Mouse (Mus musculus) liver, embryonic 14.5 days (tissue): Measurements from ENCODE around the gene Prkcq. TPM values are rescaled to one million over a fixed set of nuclear protein-coding genes. Genes with fewer than 3 reads are reported as not detected.

ENCODE experiments used
- ATAC-seq: fragments of 200-750 bp; cut with Nextera tagmentation; 2 replicates; pipeline ENCODE4 v1.8.0; 2017; ENCODE audit warnings: moderate number of reproducible peaks, mild to moderate bottlenecking, moderate library complexity; ENCODE audit not compliant: insufficient read depth
- DNase-seq, 3 experiments: peaks; one replicate each; pipeline ENCODE4 v3.0.0-alpha.2; 2012 to 2013; ENCODE audit warnings: low read depth in 3 of 3, low spot score in 3 of 3
- H3K27ac ChIP-seq: fragments of 300-500 bp; sonication (generic); 2 replicates; pipeline ENCODE4 v1.5.1; 2014; ENCODE audit warnings: moderate library complexity, mild to moderate bottlenecking, control low read depth, inconsistent platforms
- H3K27me3 ChIP-seq: fragments of 300-500 bp; sonication (generic); 2 replicates; pipeline ENCODE4 v1.6.1; 2014; ENCODE audit warnings: mild to moderate bottlenecking, low read length, moderate library complexity; ENCODE audit not compliant: control insufficient read depth, insufficient read depth
- H3K36me3 ChIP-seq: fragments of 300-500 bp; sonication (generic); replicated peaks from 2 replicates; pipeline ENCODE4 v1.6.1; 2014; ENCODE audit warnings: low read depth; ENCODE audit not compliant: control insufficient read depth, insufficient read depth
- H3K4me1 ChIP-seq, 2 experiments: fragments of 200-500 bp in 1 of 2; fragments of 300-500 bp in 1 of 2; sonication (generic) in 1 of 2; replicated peaks; 2 replicates each; pipeline ENCODE4 v1.6.1; 2012 to 2014; ENCODE audit warnings: antibody characterized with exemption in 1 of 2, inconsistent platforms in 1 of 2, low read length in 1 of 2; ENCODE audit not compliant: control insufficient read depth in 2 of 2, insufficient read depth in 2 of 2
- H3K4me2 ChIP-seq: fragments of 300-500 bp; sonication (generic); 2 replicates; pipeline ENCODE4 v1.6.1; 2014; ENCODE audit warnings: low read depth, mild to moderate bottlenecking, control low read depth, moderate library complexity
- H3K4me3 ChIP-seq, 2 experiments: fragments of 200-500 bp in 1 of 2; fragments of 300-500 bp in 1 of 2; sonication (generic) in 1 of 2; 2 replicates each; pipeline ENCODE4 v1.5.1; 2012 to 2014; ENCODE audit warnings: low read depth in 2 of 2, low read length in 2 of 2, mild to moderate bottlenecking in 2 of 2, control low read depth in 1 of 2, inconsistent platforms in 1 of 2, moderate library complexity in 1 of 2; ENCODE audit not compliant: insufficient read depth in 1 of 2
- H3K9ac ChIP-seq: fragments of 300-500 bp; sonication (generic); replicated peaks from 2 replicates; pipeline ENCODE4 v1.6.1; 2014; ENCODE audit warnings: mild to moderate bottlenecking, control low read depth, moderate library complexity
- H3K9me3 ChIP-seq: fragments of 300-500 bp; sonication (generic); 2 replicates; pipeline ENCODE4 v1.6.1; 2016; ENCODE audit warnings: low read length, mixed read lengths; ENCODE audit not compliant: control insufficient read depth
- CTCF ChIP-seq: IDR thresholded peaks from 2 replicates; pipeline ENCODE4 v1.5.1; 2016; ENCODE audit warnings: antibody characterized with exemption, low read depth, control low read depth
- EP300 ChIP-seq: IDR thresholded peaks from 2 replicates; pipeline ENCODE4 v1.6.1; 2016; ENCODE audit warnings: antibody characterized with exemption, low read depth
- WGBS: fragments of 180-500 bp; shearing (Covaris S2); extraction: QIAGEN DNeasy Blood & Tissue Kit; methylation state at CpG from one replicate; pipeline ENCODE4 v1.1.7; 2014; ENCODE audit not compliant: insufficient replicate concordance; 5-methylcytosine and 5-hydroxymethylcytosine counted together
- polyA plus RNA-seq, 2 experiments: library from polyadenylated mRNA; depleted of rRNA in 1 of 2; stranded (reverse) in 1 of 2; unstranded in 1 of 2; fragments of >200 nt; fragmentation: Nextera tagmentation in 1 of 2; extraction: Ambion mirVana in 1 of 2; gene quantifications; 2 replicates each; pipeline versions ENCODE4 v1.2.1 to v1.2.3; 2012 to 2014

Gene Prkcq
- polyA plus RNA-seq, 2 experiments: 2.1 to 3.4 TPM

DNA sequence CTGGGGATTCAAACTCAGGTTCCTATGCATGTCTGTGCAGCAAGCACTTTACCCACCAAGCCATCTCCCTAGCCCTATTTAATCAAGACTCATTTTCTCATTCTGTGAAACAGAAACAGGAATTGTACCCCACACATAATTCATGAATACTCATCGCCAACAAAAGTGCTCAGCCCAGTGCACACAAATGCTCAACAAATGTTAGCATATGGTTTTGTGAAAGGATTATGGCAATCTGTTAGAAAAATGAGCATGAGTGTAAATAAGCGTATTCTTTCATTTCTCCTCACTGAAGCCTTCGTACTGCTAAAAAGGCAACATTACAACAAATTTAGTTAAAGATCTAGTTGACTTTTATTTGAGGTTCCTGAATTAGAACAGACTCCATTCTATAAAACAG lies 31.5 kb upstream of the Prkcq start:
- H3K4me1 ChIP-seq: no peaks in the 10 kb centered on the region
- 52% methylated on average over 3 of the region's 3 CpGs for WGBS
- H3K36me3 ChIP-seq: no peaks in the 10 kb centered on the region
- H3K27me3 ChIP-seq: no peaks in the 10 kb centered on the region
- no peak overlapping the region for H3K9ac ChIP-seq
- no peak overlapping the region for H3K27ac ChIP-seq
- TF ChIP-seq CTCF (no peak), EP300 (no peak)
- ATAC-seq (no peak), DNase-seq (no peak)
- H3K4me3 ChIP-seq: no peak overlapping the region
- no peaks in the 10 kb centered on the region for H3K9me3 ChIP-seq
- H3K4me2 ChIP-seq: no peak overlapping the region

DNA sequence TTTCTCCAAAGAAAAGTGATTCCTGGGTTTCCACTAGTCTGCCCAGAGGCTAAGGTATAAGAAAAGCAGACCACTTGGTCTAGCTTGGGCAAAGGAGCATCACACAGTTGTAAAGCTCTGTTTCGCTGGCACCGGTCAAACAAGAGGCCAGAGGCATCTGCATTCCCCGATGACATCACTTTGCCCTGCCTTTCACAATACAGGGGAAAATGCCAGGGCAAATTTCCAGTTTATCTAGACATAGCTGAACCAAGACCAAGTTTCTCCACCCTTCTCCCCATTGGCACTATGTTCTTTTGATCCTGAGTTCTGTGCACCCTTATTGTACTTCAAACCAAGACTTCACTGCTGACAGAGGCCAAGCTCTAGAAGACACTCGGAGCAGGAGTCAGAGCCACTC lies 22.8 kb upstream of the Prkcq start:
- no peaks in the 10 kb centered on the region for H3K9me3 ChIP-seq
- DNase-seq (no peak), ATAC-seq (no peak)
- no peak overlapping the region for H3K27ac ChIP-seq
- H3K4me2 ChIP-seq: no peak overlapping the region
- no peak overlapping the region for H3K4me3 ChIP-seq
- no peaks in the 10 kb centered on the region for H3K4me1 ChIP-seq
- no peaks in the 10 kb centered on the region for H3K27me3 ChIP-seq
- 59% methylated on average over 4 of the region's 4 CpGs for WGBS
- no peaks in the 10 kb centered on the region for H3K36me3 ChIP-seq
- TF ChIP-seq EP300 (no peak), CTCF (no peak)
- no peak overlapping the region for H3K9ac ChIP-seq

DNA sequence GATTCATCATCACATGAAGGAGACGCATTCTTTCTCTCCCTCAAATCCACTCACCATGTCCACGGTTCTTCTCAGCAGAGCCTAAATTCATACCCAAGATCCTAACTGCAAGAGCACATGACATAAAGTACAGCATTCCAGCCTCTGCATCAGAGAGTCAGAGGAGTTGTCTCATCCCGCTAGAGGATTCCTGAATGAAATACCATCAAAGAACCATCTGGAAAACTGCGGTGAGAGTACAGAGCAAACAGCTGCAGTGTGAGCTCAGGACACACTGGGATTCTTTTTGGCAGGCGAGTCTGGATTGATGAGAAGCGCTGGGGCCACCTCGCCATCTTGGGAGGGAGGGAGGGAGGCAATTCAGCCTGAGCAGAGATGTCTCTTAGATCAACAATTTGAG lies 20.9 kb upstream of the Prkcq start:
- DNase-seq (no peak), ATAC-seq (no peak)
- no peak overlapping the region for H3K9ac ChIP-seq
- H3K27ac ChIP-seq: no peak overlapping the region
- no peaks in the 10 kb centered on the region for H3K4me1 ChIP-seq
- no peaks in the 10 kb centered on the region for H3K27me3 ChIP-seq
- TF ChIP-seq CTCF: no peak
- TF ChIP-seq EP300: no peak
- no peaks in the 10 kb centered on the region for H3K36me3 ChIP-seq
- WGBS: 65% methylated on average over 7 of the region's 7 CpGs
- H3K4me3 ChIP-seq: no peak overlapping the region
- no peak overlapping the region for H3K4me2 ChIP-seq
- no peaks in the 10 kb centered on the region for H3K9me3 ChIP-seq

DNA sequence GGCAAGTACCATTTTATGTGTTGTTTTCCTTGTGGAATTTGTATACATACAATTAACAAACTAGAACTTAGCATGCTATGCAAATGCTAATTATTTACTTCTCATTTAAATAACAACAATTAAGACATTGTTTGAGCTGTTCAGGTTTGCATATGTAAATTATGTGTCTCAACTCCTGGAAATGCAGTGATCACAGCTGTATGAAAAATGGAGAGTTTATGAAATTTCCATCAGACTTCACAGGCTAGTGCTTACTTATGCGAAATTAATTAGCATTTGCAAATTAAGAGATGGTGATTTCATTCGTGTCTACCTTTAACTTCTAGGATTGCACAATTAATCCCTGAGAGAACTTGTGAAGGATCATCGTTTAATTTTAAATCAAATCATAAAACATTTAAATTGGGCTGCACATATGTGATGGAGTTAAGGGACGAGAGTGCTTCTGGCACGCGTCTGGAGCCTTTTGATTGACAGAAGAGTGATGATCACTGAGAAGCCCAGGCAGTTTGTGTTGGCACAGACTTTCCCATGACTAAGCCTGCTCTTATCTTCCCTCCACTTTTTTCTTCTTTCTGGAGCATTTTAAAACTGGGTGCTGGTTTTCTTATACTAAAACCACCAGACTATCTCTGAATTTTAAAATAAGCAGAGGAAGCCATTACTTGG lies 20.1 kb upstream of the Prkcq start:
- H3K4me3 ChIP-seq: no peak overlapping the region
- no peaks in the 10 kb centered on the region for H3K36me3 ChIP-seq
- DNase-seq: no peak
- no peak overlapping the region for H3K4me2 ChIP-seq
- no peaks in the 10 kb centered on the region for H3K4me1 ChIP-seq
- TF ChIP-seq EP300 (no peak), CTCF (no peak)
- no peaks in the 10 kb centered on the region for H3K27me3 ChIP-seq
- 60% methylated on average over 6 of the region's 6 CpGs for WGBS
- no peak overlapping the region for H3K27ac ChIP-seq
- H3K9me3 ChIP-seq: no peaks in the 10 kb centered on the region
- H3K9ac ChIP-seq: no peak overlapping the region
- no peak for ATAC-seq

DNA sequence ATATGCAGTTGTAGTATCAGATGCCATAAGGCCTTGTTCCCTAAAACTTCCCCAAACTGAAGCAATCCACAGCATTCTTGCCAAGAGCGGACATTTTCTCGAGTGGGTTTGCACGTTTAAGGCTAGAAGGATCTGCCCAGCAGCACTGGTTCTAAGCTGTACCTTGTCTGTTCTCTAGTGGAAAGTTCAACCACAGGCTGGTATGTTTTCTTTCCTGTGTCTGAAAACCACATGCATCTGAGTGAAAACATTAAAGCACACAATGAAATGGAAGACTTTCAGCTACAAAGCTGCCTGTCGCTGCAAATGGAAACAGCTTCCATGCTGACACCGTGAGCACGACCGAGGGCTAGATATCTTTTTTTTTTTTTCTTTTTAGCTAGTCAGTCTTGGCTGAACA lies 12.3 kb upstream of the Prkcq start:
- Histone ChIP-seq H3K4me1 (no peaks in the 10 kb centered on the region), H3K27me3 (no peaks in the 10 kb centered on the region), H3K4me2 (no peak overlapping the region), H3K9ac (no peak overlapping the region), H3K27ac (no peak overlapping the region), H3K4me3 (no peak overlapping the region), H3K9me3 (no peaks in the 10 kb centered on the region), H3K36me3 (no peaks in the 10 kb centered on the region)
- TF ChIP-seq CTCF (no peak), EP300 (no peak)
- WGBS: 68% methylated on average over 7 of the region's 7 CpGs
- ATAC-seq (no peak), DNase-seq (no peak)
